Mouse (Mus musculus): ENCODE results near the gene Rpl29. TPM values are rescaled to one million over a fixed set of nuclear protein-coding genes. Genes with fewer than 3 reads are reported as not detected.

Gene Rpl29
- polyA plus RNA-seq, 1 experiment from 2014 or later: 1,077 TPM

- no peak overlapping the region for H3K27ac ChIP-seq
- ATAC-seq (replicated peaks; ENCODE audit: low FRiP score): no peak
- 57% methylated on average over 6 of the region's 6 CpGs for WGBS
These were observed 40.1 kb downstream of the Rpl29 start for GRCm38 (mm10) chr9:106469317-106469716.

GRCm38 (mm10) chr9:106469776-106470175 is 40.5 kb downstream of the Rpl29 start:
- H3K27me3 ChIP-seq: peaks cover 6% of the 10 kb centered on the region; the same call in 1 of the 2 replicates
- peaks cover 47% of the 10 kb centered on the region for H3K4me1 ChIP-seq
- no peak overlapping the region for H3K4me3 ChIP-seq (replicated peaks)
- H3K9me3 ChIP-seq (replicated peaks): no peaks in the 10 kb centered on the region
- ATAC-seq (replicated peaks; ENCODE audit: low FRiP score): no peak
- H3K9ac ChIP-seq: no peak overlapping the region
- no peaks in the 10 kb centered on the region for H3K36me3 ChIP-seq
- no peak overlapping the region for H3K27ac ChIP-seq
- H3K4me2 ChIP-seq: no peak overlapping the region
- 61% methylated on average over 9 of the region's 9 CpGs for WGBS

More at GRCm38 (mm10) chr9:106469317-106469716, 40.1 kb downstream of the Rpl29 start:
- Histone ChIP-seq H3K27me3 (peaks cover 6% of the 10 kb centered on the region; the same call in 1 of the 2 replicates), H3K36me3 (no peaks in the 10 kb centered on the region), H3K4me1 (peaks cover 47% of the 10 kb centered on the region), H3K4me2 (no peak overlapping the region), H3K9ac (no peak overlapping the region), H3K9me3 (replicated peaks) (no peaks in the 10 kb centered on the region), H3K4me3 (replicated peaks) (no peak overlapping the region)

GRCm38 (mm10) chr9:106470991-106471750 is 41.9 kb downstream of the Rpl29 start:
- H3K9ac ChIP-seq: no peak overlapping the region
- no peak for ATAC-seq (replicated peaks; ENCODE audit: low FRiP score)
- H3K4me3 ChIP-seq (replicated peaks): 0 out of 2 replicates have a peak overlapping the region, but pooled peaks have one; percentile 14
- H3K36me3 ChIP-seq: no peaks in the 10 kb centered on the region
- 68% methylated on average over 14 of the region's 14 CpGs for WGBS
- peaks cover 48% of the 10 kb centered on the region for H3K4me1 ChIP-seq
- no peak overlapping the region for H3K27ac ChIP-seq
- peak overlapping the region; percentile 53 for H3K4me2 ChIP-seq
- no peaks in the 10 kb centered on the region for H3K9me3 ChIP-seq (replicated peaks)
- H3K27me3 ChIP-seq: 0 out of 2 replicates have a peak, but pooled peaks cover under 1% of the 10 kb centered on the region

- Histone ChIP-seq H3K9ac (no peak overlapping the region; the same call in 1 of the 2 replicates), H3K9me3 (replicated peaks) (no peaks in the 10 kb centered on the region), H3K4me2 (peak overlapping the region; percentile 53), H3K27me3 (no peaks in the 10 kb centered on the region), H3K27ac (no peak overlapping the region), H3K4me3 (replicated peaks) (0 out of 2 replicates have a peak overlapping the region, but pooled peaks have one; percentile 14), H3K36me3 (no peaks in the 10 kb centered on the region), H3K4me1 (peaks cover 53% of the 10 kb centered on the region)
- WGBS: 10% methylated on average over 5 of the region's 5 CpGs
- peak; percentile 46 for ATAC-seq (replicated peaks; ENCODE audit: low FRiP score)
These were observed 42.6 kb downstream of the Rpl29 start for GRCm38 (mm10) chr9:106471892-106472291.

GRCm38 (mm10) chr9:106472321-106472720 is 43.1 kb downstream of the Rpl29 start:
- Histone ChIP-seq H3K9ac (no peak overlapping the region), H3K4me1 (peaks cover 53% of the 10 kb centered on the region), H3K27ac (peak overlapping the region; percentile 46; the same call in 1 of the 2 replicates), H3K9me3 (replicated peaks) (no peaks in the 10 kb centered on the region), H3K27me3 (no peaks in the 10 kb centered on the region), H3K4me2 (no peak overlapping the region), H3K4me3 (replicated peaks) (no peak overlapping the region), H3K36me3 (no peaks in the 10 kb centered on the region)
- ATAC-seq (replicated peaks; ENCODE audit: low FRiP score): no peak
- WGBS: 66% methylated on average over 4 of the region's 4 CpGs

- H3K4me1 ChIP-seq: peaks cover 62% of the 10 kb centered on the region
- 89% methylated on average over 16 of the region's 16 CpGs for WGBS
- no peaks in the 10 kb centered on the region for H3K36me3 ChIP-seq
- H3K9me3 ChIP-seq (replicated peaks): no peaks in the 10 kb centered on the region
- H3K9ac ChIP-seq: no peak overlapping the region
- H3K4me2 ChIP-seq: no peak overlapping the region
- no peak for ATAC-seq (replicated peaks; ENCODE audit: low FRiP score)
- H3K4me3 ChIP-seq (replicated peaks): no peak overlapping the region
- no peak overlapping the region for H3K27ac ChIP-seq
- H3K27me3 ChIP-seq: no peaks in the 10 kb centered on the region
These were observed 44.0 kb downstream of the Rpl29 start for GRCm38 (mm10) chr9:106473081-106473752.

- Histone ChIP-seq H3K4me2 (no peak overlapping the region), H3K27ac (no peak overlapping the region), H3K9me3 (replicated peaks) (no peaks in the 10 kb centered on the region), H3K36me3 (no peaks in the 10 kb centered on the region), H3K27me3 (no peaks in the 10 kb centered on the region), H3K4me3 (replicated peaks) (no peak overlapping the region), H3K9ac (0 out of 2 replicates have a peak overlapping the region, but pooled peaks have one; percentile 8), H3K4me1 (peaks cover 63% of the 10 kb centered on the region)
- no peak for ATAC-seq (replicated peaks; ENCODE audit: low FRiP score)
- 74% methylated on average over 5 of the region's 5 CpGs for WGBS
These were observed 44.5 kb downstream of the Rpl29 start for GRCm38 (mm10) chr9:106473753-106474105.

GRCm38 (mm10) chr9:106474456-106474855 is 45.2 kb downstream of the Rpl29 start:
- WGBS: 7% methylated on average over 6 of the region's 6 CpGs
- 0 out of 2 replicates have a peak, but pooled peaks have one; percentile 5 for ATAC-seq (replicated peaks; ENCODE audit: low FRiP score)
- H3K4me2 ChIP-seq: peak overlapping the region; percentile 39

GRCm38 (mm10) chr9:106475046-106475445 is 45.8 kb downstream of the Rpl29 start:
- H3K4me1 ChIP-seq: peaks cover 63% of the 10 kb centered on the region
- no peaks in the 10 kb centered on the region for H3K36me3 ChIP-seq
- WGBS: 66% methylated on average over 7 of the region's 7 CpGs
- no peak overlapping the region for H3K4me3 ChIP-seq (replicated peaks)
- no peak overlapping the region for H3K27ac ChIP-seq
- ATAC-seq (replicated peaks; ENCODE audit: low FRiP score): no peak
- no peak overlapping the region for H3K9ac ChIP-seq
- H3K9me3 ChIP-seq (replicated peaks): no peaks in the 10 kb centered on the region
- H3K27me3 ChIP-seq: no peaks in the 10 kb centered on the region
- H3K4me2 ChIP-seq: peak overlapping the region; percentile 39

More at GRCm38 (mm10) chr9:106474456-106474855, 45.2 kb downstream of the Rpl29 start:
- Histone ChIP-seq H3K36me3 (no peaks in the 10 kb centered on the region), H3K9ac (peak overlapping the region; percentile 8; the same call in 1 of the 2 replicates), H3K27me3 (no peaks in the 10 kb centered on the region), H3K4me1 (peaks cover 63% of the 10 kb centered on the region), H3K4me3 (replicated peaks) (no peak overlapping the region), H3K9me3 (replicated peaks) (no peaks in the 10 kb centered on the region), H3K27ac (peak overlapping the region; percentile 19; the same call in 1 of the 2 replicates)

- Histone ChIP-seq H3K9ac (0 out of 2 replicates have a peak within 1 kb of the TSS, but pooled peaks have one; percentile 18), H3K4me3 (replicated peaks) (peak within 1 kb of the TSS; percentile 76), H3K27ac (peak within 1 kb of the TSS; percentile 83), H3K9me3 (replicated peaks) (no peaks in the 10 kb centered on the region), H3K4me1 (peaks cover 63% of the 10 kb centered on the region), H3K27me3 (no peaks in the 10 kb centered on the region), H3K4me2 (peak within 1 kb of the TSS; percentile 86), H3K36me3 (peaks cover 5% of the 10 kb centered on the region)
- WGBS: 86% methylated on average over 10 of the region's 10 CpGs
- no peak for ATAC-seq (replicated peaks; ENCODE audit: low FRiP score)
These were observed 46.4 kb downstream of the Rpl29 start, which contains the start of gene Rrp9 for GRCm38 (mm10) chr9:106475663-106476001. Gene Rrp9 (plus strand): TSS chr9:106475963.

GRCm38 (mm10) chr9:106476002-106476923 is 47.0 kb downstream of the Rpl29 start:
- Histone ChIP-seq H3K27me3 (no peaks in the 10 kb centered on the region), H3K4me3 (replicated peaks) (peak overlapping the region; percentile 76), H3K36me3 (peaks cover 11% of the 10 kb centered on the region), H3K27ac (peak overlapping the region; percentile 83), H3K9ac (0 out of 2 replicates have a peak overlapping the region, but pooled peaks have one; percentile 18), H3K4me1 (peaks cover 61% of the 10 kb centered on the region), H3K4me2 (peak overlapping the region; percentile 86), H3K9me3 (replicated peaks) (no peaks in the 10 kb centered on the region)
- ATAC-seq (replicated peaks; ENCODE audit: low FRiP score): peak; percentile 41
- WGBS: 22% methylated on average over 16 of the region's 16 CpGs

Data from kidney, embryonic 15.5 days (tissue).